Mouse (Mus musculus) CH12.LX (cell line): ENCODE measurements around the gene Pitpnm2. TPM values are rescaled to one million over a fixed set of nuclear protein-coding genes. Genes with fewer than 3 reads are reported as not detected.

Source experiments
- DNase-seq: peaks from one replicate; pipeline ENCODE4 v3.0.0-alpha.2; 2013; ENCODE audit errors: extremely low read depth
- H3K27ac ChIP-seq: 2 replicates; pipeline ENCODE4 v1.5.1; 2012; ENCODE audit warnings: low read depth, mild to moderate bottlenecking, control low read depth, moderate library complexity; ENCODE audit not compliant: insufficient read depth
- H3K27me3 ChIP-seq: replicated peaks from 2 replicates; pipeline ENCODE3; 2012; ENCODE audit warnings: inconsistent platforms
- H3K36me3 ChIP-seq, 2 experiments: replicated peaks in 1 of 2; 2 replicates each; pipeline versions ENCODE3 to v1.6.1; 2012; ENCODE audit warnings: inconsistent platforms in 1 of 2, low read length in 1 of 2, mild to moderate bottlenecking in 1 of 2, mixed read lengths in 1 of 2, moderate library complexity in 1 of 2; ENCODE audit not compliant: control insufficient read depth in 1 of 2, insufficient read depth in 1 of 2
- H3K4me1 ChIP-seq, 2 experiments: 2 replicates each; pipeline ENCODE4 v1.6.1; 2012; ENCODE audit warnings: inconsistent platforms in 1 of 2, moderate library complexity in 1 of 2; ENCODE audit not compliant: insufficient read depth in 2 of 2, control insufficient read depth in 1 of 2
- H3K4me2 ChIP-seq: 2 replicates; pipeline ENCODE4 v1.6.1; 2012; ENCODE audit warnings: low read depth, mild to moderate bottlenecking, control low read depth; ENCODE audit not compliant: poor library complexity, insufficient read depth, severe bottlenecking
- H3K4me3 ChIP-seq, 3 experiments: fragments of 150-350 bp in 1 of 3; sonication (generic) in 1 of 3; replicated peaks in 1 of 3; 2 replicates each; pipeline versions ENCODE3 to v1.5.1; 2011 to 2012; ENCODE audit warnings: low read depth in 2 of 3, low read length in 2 of 3, mild to moderate bottlenecking in 2 of 3, moderate library complexity in 2 of 3, control low read depth in 1 of 3, improper control_type of control experiment in 1 of 3, inconsistent platforms in 1 of 3, mixed read lengths in 1 of 3; ENCODE audit not compliant: poor library complexity in 1 of 3
- H3K79me2 ChIP-seq: replicated peaks from 2 replicates; pipeline ENCODE4 v1.6.1; 2012; ENCODE audit warnings: mild to moderate bottlenecking, moderate library complexity; ENCODE audit not compliant: control insufficient read depth, poor library complexity, insufficient read depth, severe bottlenecking; ENCODE audit errors: extremely low read depth
- H3K9ac ChIP-seq: 2 replicates; pipeline ENCODE4 v1.6.1; 2012; ENCODE audit warnings: low read depth, mild to moderate bottlenecking, control low read depth, moderate library complexity; ENCODE audit not compliant: insufficient read depth
- H3K9me3 ChIP-seq: replicated peaks from 2 replicates; pipeline ENCODE3; 2012; ENCODE audit warnings: low read length, inconsistent platforms, mixed read lengths
- BHLHE40 ChIP-seq: IDR thresholded peaks from 2 replicates; pipeline ENCODE4 v1.6.1; 2011; ENCODE audit warnings: mild to moderate bottlenecking, low read depth, low read length, improper control_type of control experiment
- CHD1 ChIP-seq: IDR thresholded peaks from 2 replicates; pipeline ENCODE4 v1.6.1; 2012; ENCODE audit warnings: low read depth, low read length, improper control_type of control experiment, inconsistent platforms
- E2F4 ChIP-seq: IDR thresholded peaks from 2 replicates; pipeline ENCODE4 v1.6.1; 2011; ENCODE audit warnings: low read depth, low read length, improper control_type of control experiment; ENCODE audit not compliant: insufficient replicate concordance
- ELF1 ChIP-seq: IDR thresholded peaks from 2 replicates; pipeline ENCODE4 v1.6.1; 2014; ENCODE audit warnings: low read depth, mild to moderate bottlenecking, inconsistent platforms, low read length, improper control_type of control experiment
- EP300 ChIP-seq: IDR thresholded peaks from 2 replicates; pipeline ENCODE4 v1.6.1; 2011; ENCODE audit warnings: low read length, improper control_type of control experiment
- ETS1 ChIP-seq: conservative IDR thresholded peaks from 2 replicates; pipeline ENCODE4 v1.6.1; 2012; ENCODE audit warnings: low read depth, mild to moderate bottlenecking, inconsistent platforms, low read length, improper control_type of control experiment, moderate library complexity
- JUND ChIP-seq: conservative IDR thresholded peaks from 2 replicates; pipeline ENCODE4 v1.6.1; 2011; ENCODE audit warnings: low read depth, low read length, improper control_type of control experiment
- KAT2A ChIP-seq: IDR thresholded peaks from 2 replicates; pipeline ENCODE4 v1.6.1; 2012; ENCODE audit warnings: low read length, improper control_type of control experiment, inconsistent platforms; ENCODE audit not compliant: insufficient replicate concordance
- MAX ChIP-seq: IDR thresholded peaks from 2 replicates; pipeline ENCODE4 v1.6.1; 2011; ENCODE audit warnings: low read length, improper control_type of control experiment
- MAZ ChIP-seq: IDR thresholded peaks from 2 replicates; pipeline ENCODE4 v1.6.1; 2012; ENCODE audit warnings: low read depth, mild to moderate bottlenecking, inconsistent platforms, low read length, improper control_type of control experiment, moderate library complexity
- MEF2A ChIP-seq: IDR thresholded peaks from 2 replicates; pipeline ENCODE4 v1.6.1; 2014; ENCODE audit warnings: low read depth, mild to moderate bottlenecking, inconsistent platforms, low read length, improper control_type of control experiment, borderline replicate concordance
- MYC ChIP-seq: IDR thresholded peaks from 2 replicates; pipeline ENCODE4 v1.6.1; 2011; ENCODE audit warnings: low read depth, mild to moderate bottlenecking, improper control_type of control experiment, low read length
- NELFE ChIP-seq: IDR thresholded peaks from 2 replicates; pipeline ENCODE4 v1.6.1; 2011; ENCODE audit warnings: low read depth, low read length, improper control_type of control experiment
- PAX5 ChIP-seq: IDR thresholded peaks from 2 replicates; pipeline ENCODE4 v1.6.1; 2012; ENCODE audit warnings: low read length, inconsistent platforms, mixed read lengths
- RCOR1 ChIP-seq: conservative IDR thresholded peaks from 2 replicates; pipeline ENCODE4 v1.6.1; 2012; ENCODE audit warnings: low read depth, mild to moderate bottlenecking, inconsistent platforms, low read length, improper control_type of control experiment
- TBP ChIP-seq: conservative IDR thresholded peaks from 2 replicates; pipeline ENCODE4 v1.6.1; 2011; ENCODE audit warnings: low read depth, low read length, improper control_type of control experiment
- TCF12 ChIP-seq: IDR thresholded peaks from 2 replicates; pipeline ENCODE4 v1.6.1; 2014; ENCODE audit warnings: low read depth, mild to moderate bottlenecking, inconsistent platforms, low read length, improper control_type of control experiment
- USF1 ChIP-seq: IDR thresholded peaks from 2 replicates; pipeline ENCODE4 v1.6.1; 2014; ENCODE audit warnings: low read depth, mild to moderate bottlenecking, inconsistent platforms, low read length, improper control_type of control experiment
- USF2 ChIP-seq: conservative IDR thresholded peaks from 2 replicates; pipeline ENCODE4 v1.6.1; 2011; ENCODE audit warnings: low read depth, low read length, improper control_type of control experiment
- ZC3H11A ChIP-seq: IDR thresholded peaks from 2 replicates; pipeline ENCODE4 v1.6.1; 2012; ENCODE audit warnings: low read depth, mild to moderate bottlenecking, inconsistent platforms, low read length, improper control_type of control experiment
- ZKSCAN1 ChIP-seq: IDR thresholded peaks from 2 replicates; pipeline ENCODE4 v1.6.1; 2012; ENCODE audit warnings: low read depth, inconsistent platforms, low read length, improper control_type of control experiment, borderline replicate concordance
- ZMIZ1 ChIP-seq: IDR thresholded peaks from 2 replicates; pipeline ENCODE4 v1.6.1; 2012; ENCODE audit warnings: low read depth, mild to moderate bottlenecking, inconsistent platforms, low read length, improper control_type of control experiment
- dilution Hi-C: fragments of 300-500 bp; cut with MboI; formaldehyde crosslinking; loops from 2 replicates; pipeline ENCODE4 v1.14.3; 2020; ENCODE audit warnings: low sequenced_read_pairs; ENCODE audit not compliant: extremely low pct_unique_long_range_greater_than_20kb, extremely low pct_ligation_motif_present
- in situ Hi-C: fragments of 300-500 bp; cut with MboI; formaldehyde crosslinking; loops from 3 replicates; pipeline ENCODE4 v1.14.3; 2019; ENCODE audit warnings: low sequenced_read_pairs, low pct_ligation_motif_present, low pct_unique_long_range_greater_than_20kb, mixed read lengths
- polyA plus RNA-seq: library from polyadenylated mRNA; unstranded; fragments of >175 nt; gene quantifications from 2 replicates; pipeline ENCODE4 v1.2.1, GENCODE M21; 2012; ENCODE audit warnings: low read depth; ENCODE audit not compliant: insufficient read length
- total RNA-seq, 2 experiments: library from RNA; depleted of rRNA; stranded (reverse); fragments of 300-350 nt in 1 of 2; fragments of >200 nt in 1 of 2; gene quantifications; 2 replicates each; pipeline ENCODE4 v1.2.3; 2012 to 2014

Gene Pitpnm2
- total and polyA plus RNA-seq, 3 experiments, result 1.0 to 11.9 (median 5.3) TPM

DNA sequence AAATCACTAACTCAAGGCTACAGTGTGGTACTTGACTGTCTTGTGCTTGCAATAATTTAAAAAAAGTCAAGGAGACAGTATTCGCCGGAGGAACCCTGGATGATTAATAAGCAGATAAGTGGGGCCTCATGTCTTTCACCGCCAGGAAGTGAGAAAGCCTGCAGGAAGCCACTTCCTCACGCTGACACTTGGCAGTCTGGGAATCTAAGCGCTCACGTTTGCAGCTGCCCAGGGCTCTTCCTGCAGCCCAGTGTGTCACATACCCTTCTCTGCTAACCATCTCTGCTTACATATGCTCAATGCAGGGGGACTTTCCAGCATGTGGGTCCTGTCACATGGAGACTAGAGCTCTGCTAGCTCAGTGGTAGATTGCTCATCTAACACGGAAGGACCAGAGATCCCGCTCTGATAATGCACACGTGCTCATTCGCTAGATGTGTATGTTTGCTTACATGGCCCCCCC is 174.7 kb downstream of the Pitpnm2 start:
- no peaks in the 10 kb centered on the region for H3K79me2 ChIP-seq
- no peaks in the 10 kb centered on the region for H3K27me3 ChIP-seq
- in situ Hi-C loops, result no loop called here
- DNase-seq, result peak; percentile 48
- no peaks in the 10 kb centered on the region for H3K9me3 ChIP-seq
- peaks cover 12 to 30% of the 10 kb centered on the region in 2 experiments for H3K4me1 ChIP-seq
- no peak overlapping the region for H3K9ac ChIP-seq
- dilution Hi-C loops, result no loop called here
- no peak overlapping the region for H3K4me3 ChIP-seq
- peaks cover 0 to 3% of the 10 kb centered on the region in 2 experiments for H3K36me3 ChIP-seq
- H3K4me2 ChIP-seq, result no peak overlapping the region
- TF ChIP-seq JUND (no peak), ELF1 (no peak), USF2 (no peak), MAX (peak; percentile 39; the same call in 1 of the 2 replicates), BHLHE40 (peak; percentile 90), ETS1 (peak; percentile 37; the same call in 1 of the 2 replicates), ZC3H11A (no peak), NELFE (no peak), TCF12 (peak; percentile 23; the same call in 1 of the 2 replicates), MYC (0 out of 2 replicates have a peak, but pooled peaks have one; percentile 17), CHD1 (no peak), ZKSCAN1 (no peak)
- TF ChIP-seq, all 38 proteins: peak for 5
- no peak overlapping the region for H3K27ac ChIP-seq

DNA sequence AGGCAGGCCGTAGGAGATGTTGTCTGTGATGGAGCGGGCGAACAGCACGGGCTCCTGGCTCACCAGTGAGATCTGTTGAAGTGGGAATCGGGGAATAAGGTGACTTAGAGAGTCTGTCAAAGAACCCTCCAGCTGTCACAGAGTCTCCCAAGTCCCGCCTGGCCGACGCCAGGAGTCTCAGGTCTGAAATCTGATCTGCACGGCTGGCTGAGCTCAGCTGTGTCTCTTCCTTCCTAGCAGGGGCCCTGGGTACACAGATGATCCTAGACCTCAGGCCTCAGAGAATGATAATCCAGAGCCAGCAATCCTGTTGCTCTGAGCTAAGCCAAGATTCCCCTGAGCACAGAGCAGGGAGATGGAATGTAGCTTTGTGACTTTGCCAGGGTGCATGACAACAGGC is 175.9 kb downstream of the Pitpnm2 start:
- in situ Hi-C loops, result no loop called here

More for the DNA sequence above, 175.9 kb downstream of the Pitpnm2 start:
- no peak for TF ChIP-seq E2F4
- TF ChIP-seq MEF2A, result no peak
- TF ChIP-seq MAZ, result no peak
- TF ChIP-seq ZC3H11A, result no peak
- no peak for TF ChIP-seq KAT2A
- no peak for TF ChIP-seq TBP
- TF ChIP-seq USF2, result no peak
- no peak for TF ChIP-seq ZMIZ1
- TF ChIP-seq EP300, result no peak
- TF ChIP-seq ZKSCAN1, result no peak
- no peak for TF ChIP-seq PAX5
- TF ChIP-seq MYC, result no peak
- no peak for TF ChIP-seq USF1
- no peak for TF ChIP-seq RCOR1
- no peak for TF ChIP-seq JUND
- Histone ChIP-seq H3K4me1 (peaks cover 12 to 30% of the 10 kb centered on the region in 2 experiments), H3K36me3 (peaks cover 0 to 3% of the 10 kb centered on the region in 2 experiments), H3K4me2 (no peak overlapping the region), H3K27ac (no peak overlapping the region), H3K9me3 (no peaks in the 10 kb centered on the region), H3K79me2 (no peaks in the 10 kb centered on the region), H3K4me3 (no peak overlapping the region), H3K9ac (no peak overlapping the region), H3K27me3 (no peaks in the 10 kb centered on the region)
- no peak for DNase-seq
- dilution Hi-C loops, result no loop called here
